Mouse (Mus musculus): ENCODE data around the gene Hist1h4d.
"Not testable (repeated sequence)": the region's sequence is repeated elsewhere in the genome, so short reads cannot be mapped to it uniquely, and the experiment has no call there.

The Hist1h4d gene

GRCm38 (mm10) chr13:23581408-23582218 lies at the start of gene Hist1h4d:
Gene Hist1h4d, plus strand, starts transcription at chr13:23581598.
- no peaks in the 10 kb centered on the region for H3K27me3 ChIP-seq (ENCODE audit: control insufficient read depth, insufficient read depth, low read length, poor library complexity, severe bottlenecking)
- no peaks in the 10 kb centered on the region for H3K36me3 ChIP-seq (ENCODE audit: control insufficient read depth, insufficient read depth, low read length, poor library complexity, severe bottlenecking)
- DNase-seq (ENCODE audit: low read depth, low spot score) = peak; percentile 97

DNA sequence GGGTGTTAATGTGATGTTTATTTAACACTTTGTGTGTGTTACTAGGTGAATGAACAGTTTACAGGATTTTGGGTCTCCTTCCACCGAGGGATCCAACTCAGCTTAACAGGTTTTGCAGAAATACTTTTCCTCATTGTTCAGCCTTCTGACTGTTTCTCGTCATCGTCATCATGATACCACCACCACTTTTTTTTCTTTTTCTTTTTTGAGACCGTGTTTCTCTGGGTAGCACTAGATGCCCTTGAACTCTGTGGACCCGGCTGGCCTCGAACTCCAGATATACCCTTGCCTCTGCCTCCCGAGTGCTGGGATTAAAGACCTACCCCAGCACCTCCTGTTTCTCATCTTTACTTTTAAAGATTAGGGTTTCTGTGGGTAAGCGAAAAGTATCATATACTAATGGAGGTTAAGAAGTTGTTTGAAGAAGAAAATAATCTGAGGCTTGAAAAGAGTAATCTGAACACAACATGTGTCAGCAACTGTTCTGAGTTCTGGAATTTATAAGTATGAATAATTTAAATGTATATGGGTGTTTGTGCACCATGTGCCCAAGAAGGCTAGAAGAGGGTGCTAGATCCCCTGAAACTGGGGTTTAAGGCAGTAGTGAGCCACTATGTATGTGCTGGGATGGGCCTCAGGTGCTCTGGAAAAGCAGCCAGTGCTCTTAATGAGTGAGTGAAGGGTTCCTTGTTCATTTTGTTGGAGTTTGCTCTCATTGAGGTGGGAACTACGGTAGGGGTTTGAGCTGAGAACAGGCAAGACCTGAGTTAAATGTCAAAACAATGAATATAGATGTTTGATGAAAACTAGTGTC lies 48.9 kb upstream of the Hist1h4d start:
- no peaks in the 10 kb centered on the region for H3K36me3 ChIP-seq (ENCODE audit: control insufficient read depth, insufficient read depth, low read length, poor library complexity, severe bottlenecking)
- no peak for DNase-seq (ENCODE audit: low read depth, low spot score)
- H3K27me3 ChIP-seq (ENCODE audit: control insufficient read depth, insufficient read depth, low read length, poor library complexity, severe bottlenecking) = no peaks in the 10 kb centered on the region

GRCm38 (mm10) chr13:23533560-23534367 lies 47.6 kb upstream of the Hist1h4d start, which contains the start of gene Hist1h2af:
Gene Hist1h2af, plus strand, starts transcription at chr13:23533906.
- peak; percentile 83 for DNase-seq (ENCODE audit: low read depth, low spot score)
- not testable (repeated sequence) for H3K36me3 ChIP-seq (ENCODE audit: control insufficient read depth, insufficient read depth, low read length, poor library complexity, severe bottlenecking)

DNA sequence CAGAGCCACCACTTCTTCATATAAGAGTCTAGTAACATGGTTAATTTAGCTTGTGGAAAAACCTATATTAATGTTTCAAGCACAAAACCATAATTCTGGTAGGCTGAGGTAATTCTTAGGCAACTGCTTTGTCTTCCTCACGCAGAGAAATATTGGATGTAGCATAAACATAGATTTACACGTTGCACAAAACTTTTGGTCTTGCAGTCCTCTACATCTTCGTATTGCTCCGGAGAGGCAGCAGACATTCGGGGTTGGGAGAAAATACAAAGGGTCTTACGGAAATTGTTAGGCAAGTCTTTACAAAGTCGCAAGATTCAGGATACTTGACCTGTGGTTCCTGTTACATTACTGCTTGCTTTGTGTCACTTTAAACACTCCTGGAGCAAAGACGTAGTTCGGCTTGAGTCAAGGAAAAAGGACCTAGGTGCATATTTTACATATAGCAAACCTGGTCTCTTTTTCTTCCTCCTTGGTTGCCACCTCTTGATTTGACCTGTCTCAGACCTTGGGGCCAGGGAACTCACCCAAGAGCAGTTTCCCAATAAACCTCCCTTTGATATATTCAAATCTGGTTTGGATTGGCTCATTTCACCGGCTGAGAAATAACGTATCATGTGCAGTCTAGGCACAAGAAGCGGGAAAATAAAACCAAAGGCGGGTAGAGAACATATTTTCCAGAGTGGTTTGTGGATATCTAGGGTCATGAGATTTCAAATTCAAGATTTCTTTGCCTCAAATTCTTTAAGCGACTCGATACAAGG lies 46.8 kb upstream of the Hist1h4d start:
- no peaks in the 10 kb centered on the region for H3K36me3 ChIP-seq (ENCODE audit: control insufficient read depth, insufficient read depth, low read length, poor library complexity, severe bottlenecking)
- no peaks in the 10 kb centered on the region for H3K27me3 ChIP-seq (ENCODE audit: control insufficient read depth, insufficient read depth, low read length, poor library complexity, severe bottlenecking)
- DNase-seq (ENCODE audit: low read depth, low spot score) = no peak

More at GRCm38 (mm10) chr13:23533560-23534367, 47.6 kb upstream of the Hist1h4d start, which contains the start of gene Hist1h2af:
- not testable (repeated sequence) for H3K27me3 ChIP-seq (ENCODE audit: control insufficient read depth, insufficient read depth, low read length, poor library complexity, severe bottlenecking)

- peak; percentile 92 for DNase-seq (ENCODE audit: low read depth, low spot score)
- H3K27me3 ChIP-seq (ENCODE audit: control insufficient read depth, insufficient read depth, low read length, poor library complexity, severe bottlenecking); H3K36me3 ChIP-seq (ENCODE audit: control insufficient read depth, insufficient read depth, low read length, poor library complexity, severe bottlenecking): not testable (repeated sequence)
Measured at GRCm38 (mm10) chr13:23535137-23536075, 46.0 kb upstream of the Hist1h4d start, which contains the start of gene Hist1h3g. Gene Hist1h3g, plus strand, starts transcription at chr13:23535422.

GRCm38 (mm10) chr13:23536076-23536822 lies 45.1 kb upstream of the Hist1h4d start:
- Histone ChIP-seq H3K27me3 (ENCODE audit: control insufficient read depth, insufficient read depth, low read length, poor library complexity, severe bottlenecking) (no peaks in the 10 kb centered on the region), H3K36me3 (ENCODE audit: control insufficient read depth, insufficient read depth, low read length, poor library complexity, severe bottlenecking) (no peaks in the 10 kb centered on the region)
- DNase-seq (ENCODE audit: low read depth, low spot score) = no peak

DNA sequence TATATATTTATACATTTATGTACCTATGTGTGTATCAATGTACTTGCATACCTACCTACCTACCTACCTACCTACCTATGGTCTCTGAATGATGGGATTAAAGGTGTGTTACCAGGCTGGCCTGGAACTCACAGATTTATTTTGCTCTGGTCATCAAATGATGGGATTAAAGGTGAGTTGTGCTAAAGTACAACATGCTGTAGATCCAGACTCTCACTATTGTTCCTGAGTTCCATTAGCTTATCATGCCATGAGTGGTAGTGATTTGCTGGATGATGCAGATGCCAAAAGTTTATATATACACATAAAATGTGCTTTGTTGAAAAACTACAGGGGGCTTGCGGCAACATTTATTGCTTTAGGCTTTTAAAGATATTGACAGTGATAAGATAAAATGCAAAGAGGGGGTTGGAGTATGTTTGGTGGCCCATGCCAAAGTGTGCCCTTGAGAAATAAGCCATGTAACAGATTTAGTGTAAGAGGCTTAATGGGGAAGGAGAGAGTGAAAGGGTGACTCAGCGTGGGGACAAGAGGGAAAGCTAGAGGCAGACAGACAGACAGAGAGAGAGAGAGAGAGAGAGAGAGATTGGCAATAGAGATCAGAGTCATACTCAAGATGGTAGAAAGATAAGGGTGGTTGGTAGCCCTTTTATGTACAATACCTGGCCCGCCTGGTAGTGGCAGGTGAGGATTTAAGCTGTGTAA lies 44.2 kb upstream of the Hist1h4d start:
- Histone ChIP-seq H3K27me3 (ENCODE audit: control insufficient read depth, insufficient read depth, low read length, poor library complexity, severe bottlenecking) (no peaks in the 10 kb centered on the region), H3K36me3 (ENCODE audit: control insufficient read depth, insufficient read depth, low read length, poor library complexity, severe bottlenecking) (no peaks in the 10 kb centered on the region)
- no peak for DNase-seq (ENCODE audit: low read depth, low spot score)

DNA sequence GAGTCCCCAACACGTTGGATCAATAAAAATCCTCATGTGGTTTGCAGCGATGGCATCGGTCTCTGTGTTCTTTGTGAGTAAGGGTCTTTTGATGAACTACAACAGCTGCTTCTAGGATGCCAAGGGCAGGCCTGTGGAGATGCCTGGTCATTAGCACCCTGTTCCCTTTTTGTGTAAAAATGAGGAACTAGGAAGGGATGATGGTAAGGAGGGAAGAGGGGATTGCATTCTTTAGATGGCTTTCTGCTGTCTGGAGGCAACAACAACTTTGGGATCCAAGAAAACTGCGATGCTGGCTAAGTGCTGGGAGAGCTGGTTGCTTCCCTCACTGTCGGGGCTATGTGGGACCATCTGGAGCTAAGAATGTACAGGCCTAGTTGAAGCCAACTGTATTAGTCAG lies 43.1 kb upstream of the Hist1h4d start:
- no peak for DNase-seq (ENCODE audit: low read depth, low spot score)
- no peaks in the 10 kb centered on the region for H3K36me3 ChIP-seq (ENCODE audit: control insufficient read depth, insufficient read depth, low read length, poor library complexity, severe bottlenecking)
- no peaks in the 10 kb centered on the region for H3K27me3 ChIP-seq (ENCODE audit: control insufficient read depth, insufficient read depth, low read length, poor library complexity, severe bottlenecking)

GRCm38 (mm10) chr13:23539821-23540220 lies 41.6 kb upstream of the Hist1h4d start:
- DNase-seq (ENCODE audit: low read depth, low spot score); H3K36me3 ChIP-seq (ENCODE audit: control insufficient read depth, insufficient read depth, low read length, poor library complexity, severe bottlenecking): not testable (repeated sequence)

DNA sequence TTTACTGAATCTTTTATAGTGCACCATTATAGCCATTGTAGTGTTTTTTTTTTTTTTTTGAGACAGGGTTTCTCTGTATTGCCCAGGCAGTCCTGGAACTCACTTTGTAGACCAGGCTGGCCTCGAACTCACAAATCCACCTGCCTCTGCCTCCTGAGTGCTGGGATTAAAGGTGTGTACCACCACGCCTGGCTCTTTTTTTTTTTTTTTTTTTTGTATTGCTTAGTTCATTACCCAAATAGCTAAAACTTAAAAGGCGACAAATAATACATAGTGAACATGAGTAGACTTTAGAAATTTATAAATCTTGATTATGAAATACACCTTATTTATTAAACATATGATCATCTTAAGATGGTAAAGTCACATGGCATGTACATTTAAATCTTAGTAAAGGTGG lies 39.9 kb upstream of the Hist1h4d start:
- Histone ChIP-seq H3K27me3 (ENCODE audit: control insufficient read depth, insufficient read depth, low read length, poor library complexity, severe bottlenecking) (no peaks in the 10 kb centered on the region), H3K36me3 (ENCODE audit: control insufficient read depth, insufficient read depth, low read length, poor library complexity, severe bottlenecking) (0 out of 2 replicates have a peak, but pooled peaks cover 2% of the 10 kb centered on the region)
- DNase-seq (ENCODE audit: low read depth, low spot score) = no peak

More at GRCm38 (mm10) chr13:23539821-23540220, 41.6 kb upstream of the Hist1h4d start:
- not testable (repeated sequence) for H3K27me3 ChIP-seq (ENCODE audit: control insufficient read depth, insufficient read depth, low read length, poor library complexity, severe bottlenecking)

DNA sequence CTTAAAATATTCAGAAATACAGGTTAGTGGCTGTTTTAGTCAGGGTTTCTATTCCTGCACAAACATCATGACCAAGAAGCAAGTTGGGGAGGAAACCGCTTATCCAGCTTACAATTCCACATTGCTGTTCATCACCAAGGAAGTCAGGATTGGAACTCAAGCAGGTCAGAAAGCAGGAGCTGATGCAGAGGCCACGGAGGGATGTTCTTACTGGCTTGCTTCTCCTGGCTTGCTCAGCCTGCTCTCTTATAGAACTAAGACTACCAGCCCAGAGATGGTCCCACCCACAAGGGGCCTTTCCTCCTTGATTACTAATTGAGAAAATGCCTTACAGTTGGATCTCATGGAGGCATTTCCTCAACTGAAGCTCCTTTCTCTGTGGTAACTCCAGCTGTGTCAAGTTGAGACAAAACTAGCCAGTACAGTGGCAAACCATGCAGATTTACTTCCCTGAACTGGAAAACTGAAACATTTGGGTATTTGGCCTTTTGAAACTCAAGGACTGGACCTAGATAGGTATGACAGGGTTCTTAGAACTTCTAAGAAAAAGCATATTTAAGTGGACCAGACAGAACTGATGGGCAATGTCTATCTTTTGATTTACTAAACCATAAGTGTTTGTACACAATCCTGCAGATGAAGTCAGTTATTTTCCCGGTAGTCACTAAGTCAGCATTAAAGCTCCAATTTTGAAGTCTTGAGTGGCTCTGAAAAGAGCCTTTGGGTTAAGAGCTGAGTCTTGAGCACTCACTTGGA lies 39.0 kb upstream of the Hist1h4d start:
- not testable (repeated sequence) for DNase-seq (ENCODE audit: low read depth, low spot score); H3K27me3 ChIP-seq (ENCODE audit: control insufficient read depth, insufficient read depth, low read length, poor library complexity, severe bottlenecking); H3K36me3 ChIP-seq (ENCODE audit: control insufficient read depth, insufficient read depth, low read length, poor library complexity, severe bottlenecking)
